Mouse (Mus musculus) liver, postnatal 0 days (tissue): Measurements from ENCODE around the gene Poc1a.

Experiments used
- CTCF ChIP-seq: sonication (generic); IDR thresholded peaks from 2 replicates; pipeline ENCODE4 v1.5.1; 2016; ENCODE audit warnings: antibody characterized with exemption, low read depth
- EP300 ChIP-seq: IDR thresholded peaks from 2 replicates; pipeline ENCODE4 v1.6.1; 2016; ENCODE audit warnings: antibody characterized with exemption, low read depth, mild to moderate bottlenecking

GRCm38 (mm10) chr9:106263381-106263924 is 17.4 kb upstream of the Poc1a start:
- no peak for TF ChIP-seq EP300
- no peak for TF ChIP-seq CTCF
